Mouse (Mus musculus) cerebellum, adult 18-20 months (tissue): ENCODE data around the gene Tmco4.

Source experiments
- DNase-seq, 2 experiments: peaks; one replicate each; pipeline ENCODE4 v3.0.0; 2021

The Tmco4 gene

GRCm38 (mm10) chr4:139024379-139024778 lies 51.7 kb downstream of the Tmco4 start:
- peak in 1 of 2 experiments; percentile 14 for DNase-seq

GRCm38 (mm10) chr4:139030675-139031074 lies 58.0 kb downstream of the Tmco4 start:
- DNase-seq: no peak

- DNase-seq: no peak
These were observed 59.8 kb downstream of the Tmco4 start for GRCm38 (mm10) chr4:139032521-139032920.

- DNase-seq: no peak
These were observed 60.7 kb downstream of the Tmco4 start for GRCm38 (mm10) chr4:139033263-139034009.

GRCm38 (mm10) chr4:139034010-139034367 lies 61.3 kb downstream of the Tmco4 start:
- DNase-seq: no peak

- no peak for DNase-seq
These were observed 61.9 kb downstream of the Tmco4 start for GRCm38 (mm10) chr4:139034540-139034939.

DNA sequence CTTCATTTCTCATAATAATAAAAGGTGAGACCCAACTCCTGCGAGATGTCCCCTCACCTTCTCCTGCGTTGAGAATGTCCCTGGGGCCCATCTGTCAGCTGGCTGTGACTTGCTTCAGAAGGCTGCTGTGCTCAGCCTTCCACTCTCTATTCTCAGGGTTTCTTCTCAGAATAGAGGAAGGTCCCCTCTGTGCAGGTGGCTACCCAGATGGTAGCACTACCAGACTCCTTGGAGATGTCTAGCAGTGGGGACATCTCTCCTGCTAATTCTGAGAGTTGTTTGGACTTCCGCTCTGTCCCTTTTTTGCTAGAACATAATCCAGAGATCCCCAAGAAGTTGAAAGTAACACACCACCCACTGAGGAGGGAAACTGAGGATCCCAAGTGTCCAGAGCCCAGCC lies 62.3 kb downstream of the Tmco4 start:
- no peak for DNase-seq

DNA sequence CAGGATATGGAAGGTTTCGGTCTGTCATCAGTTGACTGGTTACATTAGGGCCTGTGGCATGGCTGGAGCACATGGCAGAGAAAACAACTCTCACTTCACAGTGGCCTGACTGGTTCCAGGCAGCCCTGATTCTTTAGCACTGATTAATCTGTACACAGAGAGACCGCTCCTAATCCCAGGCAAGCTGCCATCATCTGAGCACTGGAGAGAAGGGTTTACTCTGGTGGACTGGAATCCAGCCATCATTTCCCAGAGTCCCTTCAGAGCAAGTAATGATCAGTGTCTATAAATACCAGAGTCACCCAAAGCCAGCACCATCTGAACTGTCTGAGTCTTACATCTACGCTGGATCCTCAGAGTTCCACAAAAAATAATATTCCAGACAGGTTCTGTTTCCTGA lies 63.1 kb downstream of the Tmco4 start:
- DNase-seq: no peak

DNA sequence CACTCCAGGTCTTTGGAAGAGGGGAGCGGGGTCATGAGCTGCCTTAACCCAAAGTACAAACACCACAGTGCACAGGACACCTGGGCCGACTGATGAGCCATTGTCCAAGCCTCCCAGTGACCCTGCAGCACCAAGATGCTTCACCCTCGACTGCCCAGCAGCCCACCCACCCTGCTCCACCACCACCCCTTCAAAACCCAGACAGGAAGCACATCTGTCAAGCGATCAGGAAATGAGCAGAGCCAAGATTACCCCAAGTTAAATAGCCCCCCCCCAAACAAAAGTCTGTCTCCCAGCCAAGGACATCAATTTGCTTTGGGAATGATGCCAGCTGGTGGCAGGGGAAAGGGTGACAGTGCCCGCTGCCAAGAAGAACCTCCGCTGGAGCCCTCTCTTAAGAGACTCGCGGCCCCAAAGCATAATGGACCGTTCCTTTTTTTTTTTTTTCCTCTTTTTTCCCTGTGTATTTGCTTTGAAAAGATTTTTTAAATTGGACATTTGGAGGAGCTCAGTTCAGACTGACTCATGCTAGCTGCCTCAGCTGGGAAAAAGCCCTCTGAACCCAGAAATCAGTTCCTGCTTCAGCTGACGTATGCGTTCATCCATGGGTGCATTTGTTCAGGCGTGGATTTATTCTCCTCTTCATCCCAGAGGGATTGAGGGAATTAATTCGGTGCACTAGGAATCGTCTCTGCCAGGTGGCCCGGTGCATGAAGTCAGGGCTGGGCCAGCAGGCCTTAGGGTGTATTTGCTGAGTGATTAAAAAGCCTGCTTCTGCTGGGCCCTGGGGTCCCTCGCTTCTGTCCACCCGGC lies 65.3 kb downstream of the Tmco4 start:
- DNase-seq: no peak

DNA sequence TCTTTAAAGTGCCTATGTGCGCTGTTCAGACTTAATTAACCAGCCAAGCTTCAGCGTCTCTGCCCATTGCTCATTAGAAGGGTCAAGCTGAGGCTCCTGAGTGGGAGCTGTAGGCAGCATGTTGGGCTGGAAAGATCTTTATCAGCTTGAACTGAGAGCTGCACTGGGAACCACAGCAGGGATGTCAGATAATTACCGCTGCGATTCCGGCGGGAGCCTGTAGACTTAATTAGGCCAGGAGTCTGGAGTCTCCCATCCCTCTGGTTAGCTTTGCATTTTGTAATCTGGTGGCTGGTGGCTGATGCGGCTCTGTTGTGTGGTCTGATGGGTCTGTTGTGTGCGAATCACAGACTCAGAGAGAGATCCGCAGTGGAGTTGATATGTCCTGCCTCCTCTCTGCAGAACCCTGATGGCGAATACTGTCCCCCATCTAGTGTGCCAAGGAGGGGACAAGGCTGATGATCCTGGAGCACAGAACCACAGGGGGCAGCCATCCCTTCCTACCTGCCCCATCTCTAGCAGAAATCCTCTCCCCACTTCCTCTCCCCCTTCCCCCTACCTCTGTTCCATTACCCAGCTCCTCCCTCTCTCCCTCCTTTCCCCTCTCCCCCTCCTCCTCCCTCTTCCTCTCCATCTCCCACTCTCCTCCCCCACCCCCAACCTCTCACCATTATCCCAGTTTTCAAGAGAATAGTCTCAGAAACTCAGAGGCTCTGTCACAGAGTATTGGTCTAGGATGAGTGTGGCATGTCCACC lies 67.6 kb downstream of the Tmco4 start:
- no peak for DNase-seq

GRCm38 (mm10) chr4:139042611-139043010 lies 69.9 kb downstream of the Tmco4 start:
- DNase-seq: no peak

DNA sequence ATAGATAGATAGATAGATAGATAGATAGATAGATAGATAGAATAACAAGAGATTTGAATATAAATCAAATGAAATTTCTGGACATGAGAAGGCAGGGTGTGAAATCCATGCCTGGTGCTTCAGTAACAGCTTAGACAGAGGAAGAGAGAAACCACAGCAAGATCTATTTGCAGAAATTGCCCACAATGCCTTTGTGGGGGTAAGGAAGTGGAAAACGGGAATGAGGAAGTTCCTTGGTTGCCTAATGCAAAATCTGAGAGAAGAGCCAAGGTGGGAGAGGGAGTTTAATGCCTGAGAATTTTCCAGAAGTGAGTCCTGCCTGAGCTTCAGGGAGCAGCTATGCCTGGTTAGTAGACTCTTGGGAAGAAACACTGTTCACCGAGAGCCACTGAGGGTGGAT lies 70.9 kb downstream of the Tmco4 start:
- no peak for DNase-seq

- no peak for DNase-seq
These were observed 71.9 kb downstream of the Tmco4 start for GRCm38 (mm10) chr4:139044566-139044965.

DNA sequence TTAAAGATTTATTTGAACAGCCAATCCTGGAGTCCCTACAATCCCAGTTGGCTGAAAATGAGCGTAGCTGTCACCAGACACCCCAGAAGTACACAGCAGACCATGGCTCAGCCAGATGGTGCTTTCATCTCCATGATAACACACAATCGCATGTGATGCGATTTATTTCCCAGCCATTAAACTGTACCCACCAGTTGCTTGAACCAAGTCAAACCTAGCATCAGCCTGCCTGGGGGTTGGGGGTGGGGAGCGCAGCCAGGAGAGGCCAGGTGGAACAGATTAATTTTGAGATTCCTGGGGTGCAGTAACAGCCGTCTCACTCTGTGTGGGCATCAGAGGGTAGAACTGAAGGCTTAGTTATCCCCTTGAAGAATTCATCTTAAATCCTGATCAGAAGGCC lies 73.7 kb downstream of the Tmco4 start:
- no peak for DNase-seq

DNA sequence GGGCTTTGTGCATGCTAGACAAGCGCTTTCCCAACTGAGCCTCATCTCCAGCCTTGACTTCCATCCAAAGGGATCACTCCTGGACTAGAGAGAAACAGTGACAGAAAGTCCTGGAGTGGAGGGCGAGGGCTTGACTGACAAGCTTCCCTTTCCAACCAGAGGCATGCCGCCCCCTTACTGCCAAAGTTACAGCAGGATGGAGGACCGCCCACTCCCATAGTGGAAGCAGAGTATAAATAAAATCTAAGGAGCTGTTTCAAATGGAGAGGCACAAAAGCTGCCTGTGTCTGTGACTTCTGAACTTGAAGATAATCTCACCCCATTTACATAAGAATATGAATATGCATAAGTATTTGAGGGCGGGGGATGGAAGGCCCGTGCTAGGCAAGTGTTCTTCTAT lies 75.8 kb downstream of the Tmco4 start:
- no peak for DNase-seq

DNA sequence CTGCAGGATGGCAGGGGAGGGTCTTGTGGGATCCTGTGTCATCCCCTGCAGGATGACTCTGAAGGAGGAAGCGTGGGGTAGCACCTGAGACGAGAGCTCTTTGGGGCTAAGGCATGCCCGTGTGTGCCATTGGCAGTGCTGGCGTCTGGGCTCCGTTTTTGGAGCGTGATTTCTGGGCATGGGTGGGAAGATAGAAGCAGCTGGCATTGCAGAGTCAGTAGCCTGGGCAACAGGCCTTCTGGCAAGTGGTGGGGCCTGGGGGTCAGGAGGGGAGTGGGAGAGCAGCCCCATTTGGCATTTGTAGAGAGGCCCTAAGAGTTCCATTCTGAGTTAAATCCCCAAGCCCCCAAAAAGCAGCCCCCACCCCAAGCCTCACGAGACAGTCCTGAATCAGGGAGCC lies 80.1 kb downstream of the Tmco4 start:
- no peak for DNase-seq

GRCm38 (mm10) chr4:139053391-139053790 lies 80.7 kb downstream of the Tmco4 start:
- DNase-seq: no peak

GRCm38 (mm10) chr4:139054300-139054923 lies 81.7 kb downstream of the Tmco4 start:
- DNase-seq: no peak

DNA sequence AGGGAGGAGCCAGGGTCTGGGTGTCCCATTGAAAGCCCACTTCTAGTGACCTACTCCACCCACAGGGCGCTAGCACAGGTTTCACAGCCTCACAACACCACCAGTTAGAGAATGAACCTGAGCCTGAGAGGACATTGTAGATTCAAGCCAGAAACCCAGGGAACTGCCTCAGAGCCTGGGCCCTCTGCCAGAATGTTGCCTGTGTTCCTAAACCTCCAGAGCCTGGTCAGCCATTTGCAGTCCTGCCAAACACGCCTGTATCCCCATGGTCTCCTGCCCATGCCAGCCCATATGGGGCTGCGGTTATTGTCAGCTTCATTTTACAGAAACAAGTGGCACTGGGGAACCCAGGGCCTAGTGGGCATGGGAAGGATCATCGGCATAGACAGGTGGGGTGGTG lies 82.6 kb downstream of the Tmco4 start:
- DNase-seq: peak; percentile 57 to 63

DNA sequence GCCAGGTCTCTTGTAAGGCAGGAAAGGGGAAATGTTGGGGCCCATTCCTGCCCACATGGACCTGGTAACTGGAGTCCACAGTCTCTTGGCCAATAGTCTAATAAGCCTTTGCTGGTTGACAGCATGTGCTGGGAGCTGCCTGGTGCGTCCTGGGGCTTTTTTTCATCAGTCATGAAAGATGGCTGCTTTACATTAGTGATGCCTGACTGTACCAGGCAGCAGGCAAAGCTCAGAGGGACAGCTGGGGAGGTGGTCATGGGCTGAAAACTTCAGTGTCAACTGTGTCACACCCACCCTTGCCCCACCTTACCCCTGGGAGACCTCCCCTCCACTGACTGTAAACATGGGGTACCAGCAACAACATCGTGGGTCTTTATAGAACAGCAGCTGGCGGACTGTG lies 83.1 kb downstream of the Tmco4 start:
- DNase-seq: no peak

DNA sequence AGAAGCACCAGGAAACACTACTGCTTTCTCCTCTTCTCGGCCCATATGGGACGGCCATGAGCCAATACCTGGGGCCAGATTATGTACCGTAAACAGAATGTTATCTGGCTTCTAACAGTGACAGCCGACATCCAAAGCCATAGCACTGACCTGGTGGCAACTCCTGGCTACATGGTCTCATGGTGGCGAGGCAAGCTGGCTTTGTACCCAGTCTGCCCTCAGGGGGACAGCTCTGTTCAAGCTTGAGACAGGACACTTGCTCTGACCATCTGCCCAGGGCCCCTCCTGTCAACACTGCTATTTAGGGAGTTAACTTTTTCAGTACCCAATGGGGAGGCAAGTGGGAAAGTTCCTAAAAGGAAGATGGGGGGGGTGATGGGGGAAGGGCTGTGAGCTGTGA lies 84.6 kb downstream of the Tmco4 start:
- no peak for DNase-seq

GRCm38 (mm10) chr4:139058029-139058428 lies 85.3 kb downstream of the Tmco4 start:
- DNase-seq: no peak

DNA sequence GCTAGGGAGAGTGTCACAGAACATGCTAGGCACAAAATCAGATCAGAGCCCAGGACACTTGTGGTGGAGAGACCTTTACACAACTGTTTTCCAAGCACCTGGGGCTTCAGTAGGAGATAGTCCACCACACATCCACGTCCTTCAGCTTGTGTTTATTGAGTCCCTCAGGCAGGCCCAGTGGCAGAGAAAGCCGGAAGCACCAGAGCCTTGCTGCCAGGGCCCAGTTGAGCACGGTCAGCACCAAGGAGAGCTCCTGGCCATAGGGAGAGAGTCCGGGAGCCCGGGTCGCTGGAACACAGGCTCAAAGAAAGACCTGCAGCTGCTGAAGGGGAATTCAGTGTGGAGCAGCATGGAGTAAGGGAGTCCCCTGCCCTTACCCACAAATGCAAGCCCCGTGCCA lies 86.9 kb downstream of the Tmco4 start:
- no peak for DNase-seq
